Mouse (Mus musculus) Muller cell, postnatal 12 days (primary cell): ENCODE data around the gene Gucy2f.
"Not testable (repeated sequence)": the region's sequence is repeated elsewhere in the genome, so short reads cannot be mapped to it uniquely, and the experiment has no call there.

Experiments used
- DNase-seq: peaks from one replicate; pipeline ENCODE4 v3.0.0-alpha.2; 2015; ENCODE audit errors: inconsistent ontology term

The Gucy2f gene

GRCm38 (mm10) chrX:142196831-142197230, at the start of gene Gucy2f:
Gene Gucy2f, minus strand, starts transcription at chrX:142196931.
- no peak for DNase-seq

- DNase-seq, result no peak
Observed at GRCm38 (mm10) chrX:142245682-142246327, 49.1 kb upstream of the Gucy2f start.

GRCm38 (mm10) chrX:142237101-142237500, 40.4 kb upstream of the Gucy2f start:
- DNase-seq, result no peak

- not testable (repeated sequence) for DNase-seq
Observed at GRCm38 (mm10) chrX:142236146-142236545, 39.4 kb upstream of the Gucy2f start.

- DNase-seq, result peak; percentile 5
Observed at GRCm38 (mm10) chrX:142228769-142229158, 32.0 kb upstream of the Gucy2f start.

- peak; percentile 87 for DNase-seq
Observed at GRCm38 (mm10) chrX:142228055-142228768, 31.5 kb upstream of the Gucy2f start.

- peak; percentile 81 for DNase-seq
Observed at GRCm38 (mm10) chrX:142227398-142228054, 30.8 kb upstream of the Gucy2f start.

GRCm38 (mm10) chrX:142226542-142226941, 29.8 kb upstream of the Gucy2f start, which contains the start of gene Nxt2:
Gene Nxt2, plus strand, starts transcription at chrX:142226770.
- no peak for DNase-seq

- DNase-seq, result no peak
Observed at GRCm38 (mm10) chrX:142200295-142200694, 3.6 kb upstream of the Gucy2f start.

GRCm38 (mm10) chrX:142195551-142195950, 1.2 kb downstream of the Gucy2f start:
- DNase-seq, result no peak

- DNase-seq, result no peak
Observed at GRCm38 (mm10) chrX:142194420-142194819, 2.3 kb downstream of the Gucy2f start.

- DNase-seq, result no peak
Observed at GRCm38 (mm10) chrX:142190355-142190754, 6.4 kb downstream of the Gucy2f start.

GRCm38 (mm10) chrX:142189023-142189703, 7.6 kb downstream of the Gucy2f start:
- DNase-seq, result peak; percentile 43

GRCm38 (mm10) chrX:142182026-142182425, 14.7 kb downstream of the Gucy2f start:
- DNase-seq, result peak; percentile 38

- peak; percentile 59 for DNase-seq
Observed at GRCm38 (mm10) chrX:142176981-142177380, 19.8 kb downstream of the Gucy2f start.

- no peak for DNase-seq
Observed at GRCm38 (mm10) chrX:142115779-142116178, 81.0 kb downstream of the Gucy2f start.

- DNase-seq, result no peak
Observed at GRCm38 (mm10) chrX:142111236-142111635, 85.5 kb downstream of the Gucy2f start.

GRCm38 (mm10) chrX:142096904-142097303, 99.8 kb downstream of the Gucy2f start:
- DNase-seq, result no peak

GRCm38 (mm10) chrX:142095579-142095978, 101.2 kb downstream of the Gucy2f start:
- no peak for DNase-seq

- DNase-seq, result peak; percentile 63
Observed at GRCm38 (mm10) chrX:142062585-142062984, 134.1 kb downstream of the Gucy2f start.
